Mouse (Mus musculus) gastrocnemius, postnatal 10 days (tissue): ENCODE measurements around the gene Cenpo. TPM values are rescaled to one million over a fixed set of nuclear protein-coding genes. Genes with fewer than 3 reads are reported as not detected.

Source experiments
- total RNA-seq, 2 experiments: library from RNA; stranded (reverse); gene quantifications; 2 replicates each; pipeline ENCODE4 v1.2.3; 2021

The Cenpo gene
- total RNA-seq, 2 experiments from 2014 or later: 3.1 to 5.6 TPM

Other genes starting within 250 kb of the Cenpo start
- 1 to 10 TPM; 5.8 to 7.2 TPM for gene Efr3b, start 195.4 kb downstream of the Cenpo start, total RNA-seq
- gene Dnajc27, start 151.7 kb downstream of the Cenpo start, total RNA-seq: 10 to 100 TPM; 10.3 to 11.5 TPM
- 1 to 10 TPM; 4.1 to 8.5 TPM for gene Adcy3, start 101.2 kb downstream of the Cenpo start, total RNA-seq
- gene Ptrhd1, start 267 bp downstream of the Cenpo start, total RNA-seq: 1 to 10 TPM; 5.1 to 5.3 TPM
- 10 to 100 TPM; 32.3 to 43.1 TPM for gene Ncoa1, start 242.9 kb upstream of the Cenpo start, total RNA-seq